Mouse (Mus musculus): ENCODE data around the gene Tmem198b. TPM values are rescaled to one million over a fixed set of nuclear protein-coding genes. Genes with fewer than 3 reads are reported as not detected.

The Tmem198b gene
- polyA plus RNA-seq, 1 experiment from 2014 or later = 16.9 TPM

DNA sequence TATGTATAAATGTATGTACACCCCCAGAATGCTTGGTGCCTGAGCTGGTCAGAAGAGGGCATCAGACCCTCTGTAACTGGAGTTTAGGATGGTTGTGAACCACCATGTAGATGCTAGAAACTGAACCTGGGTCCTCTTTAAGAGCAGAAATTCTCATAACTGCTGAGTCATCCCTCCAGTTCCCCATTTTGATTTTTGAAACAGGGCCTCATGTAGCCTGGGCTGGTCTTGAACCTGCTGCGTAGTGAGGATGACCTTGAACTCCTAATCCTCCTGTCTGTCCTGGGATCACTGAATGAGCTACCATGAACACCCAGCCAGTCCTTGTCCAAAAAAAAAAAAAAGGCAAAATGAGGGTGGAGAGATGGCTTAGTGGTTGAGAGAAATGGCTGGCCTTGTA is 10.9 kb downstream of the Tmem198b start:
- Histone ChIP-seq H3K36me3 (ENCODE audit: control insufficient read depth, insufficient read depth, low read length) (no peaks in the 10 kb centered on the region), H3K4me3 (ENCODE audit: low read depth, low read length) (no peak overlapping the region), H3K4me1 (ENCODE audit: control insufficient read depth, insufficient read depth, low read length) (no peaks in the 10 kb centered on the region), H3K9ac (ENCODE audit: low read length) (no peak overlapping the region), H3K4me2 (ENCODE audit: low read depth) (no peak overlapping the region), H3K27ac (ENCODE audit: low read depth, low read length) (no peak overlapping the region), H3K9me3 (ENCODE audit: control insufficient read depth, low read length) (no peaks in the 10 kb centered on the region), H3K27me3 (ENCODE audit: control insufficient read depth, insufficient read depth, low read length) (no peaks in the 10 kb centered on the region)
- DNase-seq (ENCODE audit: low spot score) (no peak), ATAC-seq (ENCODE audit: insufficient read depth, low FRiP score, low TSS enrichment) (no peak)
- 93% methylated on average over 1 of the region's 1 CpGs for WGBS

DNA sequence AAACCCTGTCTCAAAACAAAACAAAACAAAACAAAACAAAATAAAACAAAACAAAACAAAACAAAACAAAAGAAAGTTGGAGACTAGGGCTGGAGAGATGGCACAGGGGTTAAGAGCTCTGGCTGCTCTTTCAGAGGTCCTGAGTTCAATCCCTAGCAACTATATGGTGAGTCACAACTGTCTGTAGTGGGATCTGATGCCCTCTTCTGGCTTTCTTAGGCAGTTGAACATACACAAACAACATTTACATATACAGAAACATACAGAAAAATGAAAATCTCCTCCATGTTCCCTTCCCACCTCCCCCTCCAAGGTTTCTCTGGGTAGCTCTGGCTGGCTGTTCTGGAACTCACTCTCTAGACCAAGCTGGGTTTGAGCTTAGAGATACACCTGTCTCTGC is 12.1 kb downstream of the Tmem198b start:
- no peaks in the 10 kb centered on the region for H3K27me3 ChIP-seq (ENCODE audit: control insufficient read depth, insufficient read depth, low read length)
- H3K4me3 ChIP-seq (ENCODE audit: low read depth, low read length) = no peak overlapping the region
- no peak overlapping the region for H3K27ac ChIP-seq (ENCODE audit: low read depth, low read length)
- ATAC-seq (ENCODE audit: insufficient read depth, low FRiP score, low TSS enrichment) (no peak), DNase-seq (ENCODE audit: low spot score) (no peak)
- no peak overlapping the region for H3K9ac ChIP-seq (ENCODE audit: low read length)
- H3K4me2 ChIP-seq (ENCODE audit: low read depth) = no peak overlapping the region
- H3K4me1 ChIP-seq (ENCODE audit: control insufficient read depth, insufficient read depth, low read length) = no peaks in the 10 kb centered on the region
- H3K9me3 ChIP-seq (ENCODE audit: control insufficient read depth, low read length) = no peaks in the 10 kb centered on the region
- H3K36me3 ChIP-seq (ENCODE audit: control insufficient read depth, insufficient read depth, low read length) = no peaks in the 10 kb centered on the region

DNA sequence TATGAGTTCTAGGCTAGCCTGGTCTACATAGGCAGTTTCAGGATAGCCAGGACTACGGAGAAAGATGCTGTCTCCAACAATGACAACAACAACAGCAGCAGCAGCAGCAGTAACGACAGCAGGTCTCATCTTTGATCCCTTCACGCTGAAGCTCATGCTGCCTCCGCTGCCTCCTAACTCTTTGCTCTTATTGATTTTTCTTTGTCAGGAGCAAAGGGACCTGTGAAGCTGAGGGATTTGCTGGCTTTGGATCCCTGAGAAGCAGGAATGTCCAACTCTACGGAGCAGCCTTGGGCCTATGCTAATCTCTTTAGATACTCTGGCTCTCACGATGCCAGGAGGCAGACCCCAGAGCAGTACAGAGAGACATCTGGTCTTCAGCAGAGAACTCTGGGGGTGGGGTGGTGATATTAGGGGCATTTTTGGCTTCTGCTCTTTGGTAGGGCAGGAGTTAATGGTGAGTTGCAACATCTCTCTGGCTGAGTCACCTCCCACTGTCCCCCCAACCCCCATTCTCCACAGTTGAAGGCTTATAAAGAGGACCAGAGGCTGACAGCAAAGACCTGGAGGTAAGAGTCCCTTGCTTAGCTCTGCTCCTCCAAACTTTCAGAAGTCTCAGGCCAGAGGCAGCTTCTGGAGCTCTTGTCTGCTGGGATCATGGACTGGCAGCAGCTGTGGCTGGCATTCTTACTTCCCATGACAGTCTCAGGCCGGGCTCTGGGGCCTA is 13.6 kb downstream of the Tmem198b start, which contains the start of gene Mmp19:
Gene Mmp19, plus strand, starts transcription at position 513 of the 727 bp plus-strand sequence.
- ATAC-seq (ENCODE audit: insufficient read depth, low FRiP score, low TSS enrichment) (no peak), DNase-seq (ENCODE audit: low spot score) (no peak)
- WGBS = 75% methylated on average over 7 of the region's 7 CpGs
- Histone ChIP-seq H3K27me3 (ENCODE audit: control insufficient read depth, insufficient read depth, low read length) (no peaks in the 10 kb centered on the region), H3K9ac (ENCODE audit: low read length) (no peak within 1 kb of the TSS), H3K4me3 (ENCODE audit: low read depth, low read length) (no peak within 1 kb of the TSS), H3K27ac (ENCODE audit: low read depth, low read length) (no peak within 1 kb of the TSS), H3K4me2 (ENCODE audit: low read depth) (no peak within 1 kb of the TSS), H3K4me1 (ENCODE audit: control insufficient read depth, insufficient read depth, low read length) (no peaks in the 10 kb centered on the region), H3K9me3 (ENCODE audit: control insufficient read depth, low read length) (no peaks in the 10 kb centered on the region), H3K36me3 (ENCODE audit: control insufficient read depth, insufficient read depth, low read length) (no peaks in the 10 kb centered on the region)

DNA sequence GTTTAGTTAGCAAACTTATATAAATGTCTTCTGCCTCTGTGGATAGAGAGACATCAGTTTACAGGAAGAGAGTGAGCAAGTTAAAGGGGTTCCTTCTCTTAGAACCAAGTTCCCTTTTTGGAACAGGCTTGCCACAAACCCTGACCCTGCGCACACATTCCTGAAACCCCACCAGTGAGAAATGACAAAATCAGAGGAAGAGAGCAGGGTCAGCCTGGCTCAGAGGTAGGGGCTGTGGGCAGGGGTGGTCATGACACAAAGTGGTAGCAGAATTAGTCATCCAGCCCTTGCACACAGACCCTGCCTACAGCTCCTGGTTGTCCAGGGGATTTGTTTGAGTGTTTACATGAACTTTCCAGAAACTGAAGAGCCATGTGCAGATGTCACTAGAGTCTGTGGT is 24.0 kb downstream of the Tmem198b start:
- Histone ChIP-seq H3K9me3 (ENCODE audit: control insufficient read depth, low read length) (no peaks in the 10 kb centered on the region; the same call in 1 of the 2 replicates), H3K27me3 (ENCODE audit: control insufficient read depth, insufficient read depth, low read length) (no peaks in the 10 kb centered on the region), H3K27ac (ENCODE audit: low read depth, low read length) (no peak overlapping the region), H3K4me1 (ENCODE audit: control insufficient read depth, insufficient read depth, low read length) (no peaks in the 10 kb centered on the region), H3K9ac (ENCODE audit: low read length) (no peak overlapping the region), H3K4me2 (ENCODE audit: low read depth) (no peak overlapping the region), H3K4me3 (ENCODE audit: low read depth, low read length) (no peak overlapping the region), H3K36me3 (ENCODE audit: control insufficient read depth, insufficient read depth, low read length) (no peaks in the 10 kb centered on the region)
- DNase-seq (ENCODE audit: low spot score) (no peak), ATAC-seq (ENCODE audit: insufficient read depth, low FRiP score, low TSS enrichment) (no peak)
- WGBS = 100% methylated on average over 1 of the region's 1 CpGs

DNA sequence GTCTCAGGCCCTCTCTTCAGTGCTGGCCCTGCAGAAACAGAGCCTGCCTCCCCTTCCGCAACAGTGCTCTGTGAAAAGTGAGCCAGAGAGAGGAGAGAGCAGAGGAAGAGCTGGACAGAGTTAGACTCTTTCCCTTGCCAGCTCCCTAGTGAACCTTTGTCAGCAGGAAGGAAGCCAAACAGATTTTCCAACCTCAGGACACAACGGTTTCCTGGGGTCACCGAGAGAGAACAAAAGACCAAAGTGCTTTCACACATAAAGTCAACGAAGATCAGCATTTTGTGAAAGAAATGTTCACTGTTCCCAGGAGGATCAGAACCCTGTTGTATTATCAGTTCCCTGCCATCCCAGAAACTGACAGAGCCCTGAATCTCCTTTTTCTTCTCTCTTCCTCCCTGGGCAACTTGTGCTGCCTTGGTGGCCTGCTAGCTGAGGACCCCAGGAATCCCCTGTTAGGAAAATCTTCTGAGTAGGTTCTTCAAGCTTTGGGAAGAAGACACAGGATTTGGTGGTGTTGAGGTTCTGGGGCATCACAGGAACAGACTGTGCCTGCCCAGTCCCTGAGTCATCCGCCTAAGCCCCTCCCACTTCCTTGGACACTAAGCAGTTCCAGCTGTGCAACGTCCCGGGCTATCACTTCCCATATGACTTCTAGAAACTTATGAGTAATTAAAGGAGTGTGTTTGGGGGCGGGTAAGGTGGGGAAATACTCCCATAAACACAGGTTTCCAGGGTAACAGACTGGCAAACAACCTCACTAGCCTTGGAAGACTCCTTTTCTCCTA is 25.0 kb downstream of the Tmem198b start:
- no peaks in the 10 kb centered on the region for H3K27me3 ChIP-seq (ENCODE audit: control insufficient read depth, insufficient read depth, low read length)
- DNase-seq (ENCODE audit: low spot score) (peak; percentile 17), ATAC-seq (ENCODE audit: insufficient read depth, low FRiP score, low TSS enrichment) (no peak)
- no peaks in the 10 kb centered on the region; the same call in 1 of the 2 replicates for H3K9me3 ChIP-seq (ENCODE audit: control insufficient read depth, low read length)
- WGBS = 42% methylated on average over 8 of the region's 8 CpGs
- H3K4me2 ChIP-seq (ENCODE audit: low read depth) = no peak overlapping the region
- no peak overlapping the region for H3K27ac ChIP-seq (ENCODE audit: low read depth, low read length)
- no peaks in the 10 kb centered on the region for H3K36me3 ChIP-seq (ENCODE audit: control insufficient read depth, insufficient read depth, low read length)
- H3K9ac ChIP-seq (ENCODE audit: low read length) = no peak overlapping the region
- H3K4me1 ChIP-seq (ENCODE audit: control insufficient read depth, insufficient read depth, low read length) = no peaks in the 10 kb centered on the region
- no peak overlapping the region for H3K4me3 ChIP-seq (ENCODE audit: low read depth, low read length)

DNA sequence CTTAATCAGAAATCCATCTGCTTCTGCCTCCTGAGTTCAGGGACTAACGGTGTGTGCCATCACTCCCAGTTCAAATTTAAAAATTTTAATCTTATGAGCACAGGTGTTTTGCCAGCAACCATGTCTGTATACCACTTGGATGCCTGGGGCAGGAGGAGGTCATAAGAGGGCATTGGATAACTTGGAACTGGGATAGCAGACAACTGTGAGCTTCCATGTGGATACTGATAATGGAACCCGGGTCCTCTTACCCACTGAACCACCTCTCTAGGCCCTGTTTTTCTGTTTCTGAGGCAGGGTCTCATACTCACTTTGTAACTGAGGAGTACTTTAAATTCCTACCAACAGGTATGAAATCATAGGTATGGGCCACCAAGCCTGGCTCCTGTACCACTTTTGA is 25.7 kb downstream of the Tmem198b start:
- WGBS = 90% methylated on average over 2 of the region's 2 CpGs
- H3K4me3 ChIP-seq (ENCODE audit: low read depth, low read length) = no peak overlapping the region

DNA sequence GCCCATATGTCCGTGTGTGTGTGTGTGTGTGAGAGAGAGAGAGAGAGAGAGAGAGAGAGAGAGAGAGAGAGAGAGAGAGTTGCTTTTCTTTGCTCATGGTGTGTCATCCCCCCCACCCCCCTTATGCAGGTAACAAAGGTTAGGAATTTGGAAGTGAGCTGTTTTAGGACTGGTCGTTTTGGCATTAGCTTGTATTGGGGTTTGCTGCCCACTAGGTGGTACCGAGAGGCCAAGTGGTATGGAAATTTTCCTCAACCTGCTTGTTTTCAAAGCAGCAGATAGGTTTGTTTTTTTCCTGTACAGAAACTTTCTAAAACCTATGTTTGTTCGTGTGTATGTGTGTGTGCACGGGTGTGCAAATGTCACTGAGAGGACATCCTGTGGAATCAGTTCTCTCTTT is 30.5 kb downstream of the Tmem198b start:
- H3K4me1 ChIP-seq (ENCODE audit: control insufficient read depth, insufficient read depth, low read length) = no peaks in the 10 kb centered on the region

More for the DNA sequence above, 25.7 kb downstream of the Tmem198b start:
- Histone ChIP-seq H3K9me3 (ENCODE audit: control insufficient read depth, low read length) (no peaks in the 10 kb centered on the region), H3K9ac (ENCODE audit: low read length) (no peak overlapping the region), H3K36me3 (ENCODE audit: control insufficient read depth, insufficient read depth, low read length) (no peaks in the 10 kb centered on the region), H3K4me1 (ENCODE audit: control insufficient read depth, insufficient read depth, low read length) (no peaks in the 10 kb centered on the region), H3K27ac (ENCODE audit: low read depth, low read length) (no peak overlapping the region), H3K27me3 (ENCODE audit: control insufficient read depth, insufficient read depth, low read length) (no peaks in the 10 kb centered on the region), H3K4me2 (ENCODE audit: low read depth) (no peak overlapping the region)
- ATAC-seq (ENCODE audit: insufficient read depth, low FRiP score, low TSS enrichment) = no peak
- DNase-seq (ENCODE audit: low spot score) = no peak

DNA sequence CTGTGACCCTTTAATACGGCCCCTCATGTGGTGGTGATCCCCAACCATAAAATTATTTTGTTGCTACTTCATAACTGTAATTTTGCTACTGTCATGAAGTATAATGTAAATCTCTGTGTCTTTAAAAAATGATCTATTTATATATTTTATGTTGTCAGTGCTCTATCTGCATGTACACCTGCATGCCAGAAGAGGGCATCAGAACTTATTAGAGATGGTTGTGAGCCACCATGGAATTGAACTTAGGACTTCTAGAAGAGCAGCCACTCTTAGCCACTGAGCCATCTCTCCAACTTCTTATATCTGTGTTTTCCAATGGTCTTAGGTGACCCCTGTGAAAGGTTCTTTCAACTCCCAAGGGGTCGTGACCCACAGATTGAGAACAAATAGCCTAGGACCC is 31.3 kb downstream of the Tmem198b start:
- no peak overlapping the region for H3K9ac ChIP-seq (ENCODE audit: low read length)
- no peaks in the 10 kb centered on the region for H3K4me1 ChIP-seq (ENCODE audit: control insufficient read depth, insufficient read depth, low read length)
- ATAC-seq (ENCODE audit: insufficient read depth, low FRiP score, low TSS enrichment) = no peak
- no peak overlapping the region for H3K4me3 ChIP-seq (ENCODE audit: low read depth, low read length)
- H3K9me3 ChIP-seq (ENCODE audit: control insufficient read depth, low read length) = no peaks in the 10 kb centered on the region
- DNase-seq (ENCODE audit: low spot score) = no peak
- H3K4me2 ChIP-seq (ENCODE audit: low read depth) = no peak overlapping the region
- H3K27me3 ChIP-seq (ENCODE audit: control insufficient read depth, insufficient read depth, low read length) = no peaks in the 10 kb centered on the region
- WGBS = 88% methylated on average over 2 of the region's 2 CpGs
- H3K36me3 ChIP-seq (ENCODE audit: control insufficient read depth, insufficient read depth, low read length) = no peaks in the 10 kb centered on the region
- no peak overlapping the region for H3K27ac ChIP-seq (ENCODE audit: low read depth, low read length)

More for the DNA sequence above, 30.5 kb downstream of the Tmem198b start:
- H3K27ac ChIP-seq (ENCODE audit: low read depth, low read length) = no peak overlapping the region
- no peak overlapping the region for H3K4me3 ChIP-seq (ENCODE audit: low read depth, low read length)
- H3K36me3 ChIP-seq (ENCODE audit: control insufficient read depth, insufficient read depth, low read length) = no peaks in the 10 kb centered on the region
- ATAC-seq (ENCODE audit: insufficient read depth, low FRiP score, low TSS enrichment) = no peak
- WGBS = 34% methylated on average over 5 of the region's 5 CpGs
- H3K9me3 ChIP-seq (ENCODE audit: control insufficient read depth, low read length) = no peaks in the 10 kb centered on the region
- H3K4me2 ChIP-seq (ENCODE audit: low read depth) = no peak overlapping the region
- DNase-seq (ENCODE audit: low spot score) = no peak
- H3K27me3 ChIP-seq (ENCODE audit: control insufficient read depth, insufficient read depth, low read length) = no peaks in the 10 kb centered on the region
- no peak overlapping the region for H3K9ac ChIP-seq (ENCODE audit: low read length)

Data from neural tube, embryonic 11.5 days (tissue).